Mouse (Mus musculus) Muller cell, postnatal 12 days (primary cell): ENCODE data around the gene Stab2.
A peak's percentile ranks its signal among the peaks of the same experiment; 100 is the strongest.

Experiments used
- DNase-seq: peaks from one replicate; pipeline ENCODE4 v3.0.0-alpha.2; 2015; ENCODE audit errors: inconsistent ontology term

Stab2 gene

DNA sequence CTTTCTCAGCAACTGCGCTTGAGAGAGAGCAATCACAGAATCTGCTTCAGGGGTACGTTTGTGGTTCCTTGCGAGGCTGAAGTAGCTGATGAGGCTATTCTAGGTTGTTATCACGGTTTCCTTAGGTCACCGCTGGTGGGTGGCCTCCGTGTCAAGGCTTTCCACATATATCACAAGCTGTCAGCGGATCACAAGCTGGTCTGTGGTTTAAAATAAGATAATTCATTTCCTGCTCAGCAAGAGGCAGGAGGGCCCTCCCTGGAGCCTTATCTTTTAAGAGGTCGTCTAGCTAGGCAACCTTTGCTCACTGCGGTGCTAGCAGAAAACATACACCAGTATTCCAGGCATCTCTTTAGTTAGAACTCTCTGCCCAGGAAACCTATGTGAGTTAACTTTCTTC lies 17.2 kb downstream of the Stab2 start:
- no peak for DNase-seq

DNA sequence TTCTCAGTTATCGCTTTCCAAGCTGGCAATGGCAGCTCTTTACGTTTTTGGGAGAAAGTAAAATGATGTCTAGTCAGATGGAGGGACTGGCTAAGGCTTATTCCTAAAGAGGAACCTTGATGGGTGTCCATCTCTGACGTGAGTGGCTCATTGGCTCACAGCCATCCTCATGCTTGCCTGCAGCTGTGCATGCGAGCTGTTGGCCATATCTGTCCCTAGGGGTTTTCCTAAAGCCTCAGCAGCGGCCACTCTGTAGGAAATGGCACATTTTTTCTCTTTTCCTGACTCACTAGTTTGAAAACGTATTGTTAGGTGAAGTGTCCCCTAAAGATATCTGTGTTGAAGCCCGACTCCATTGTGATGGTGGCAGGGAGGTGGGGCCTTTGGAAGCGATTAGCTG lies 18.0 kb downstream of the Stab2 start:
- DNase-seq = no peak

DNA sequence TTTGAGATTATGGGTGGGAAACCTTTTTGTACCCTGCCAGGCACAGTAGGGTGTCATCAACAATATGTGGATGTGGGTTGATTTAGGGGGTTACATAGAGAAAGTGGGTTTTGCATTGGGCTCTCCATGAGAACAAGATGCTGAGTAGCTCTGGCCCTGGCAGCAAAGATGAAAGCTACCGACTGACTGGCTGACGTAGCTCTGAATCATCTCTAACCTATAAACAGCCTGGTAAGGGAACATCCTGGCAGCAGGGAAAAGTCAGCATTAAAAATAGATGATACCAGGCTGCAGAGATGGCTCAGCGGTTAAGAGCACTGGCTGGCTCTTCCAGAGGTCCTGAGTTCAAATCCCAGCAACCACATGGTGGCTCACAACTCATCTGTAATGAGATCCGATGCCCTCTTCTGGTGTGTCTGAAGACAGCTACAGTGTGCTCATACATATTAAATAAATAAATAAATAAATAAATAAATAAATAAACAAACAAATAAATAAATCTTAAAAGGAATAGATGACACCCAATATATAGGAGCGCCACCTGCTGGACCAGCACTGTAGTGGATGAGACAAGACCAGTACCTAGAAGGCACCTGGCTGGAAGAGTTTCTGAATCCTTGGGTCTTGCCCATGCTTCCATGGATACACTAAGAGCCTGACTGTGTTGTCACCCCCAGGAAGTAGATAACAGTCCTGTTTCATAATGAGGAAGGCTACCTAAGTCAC lies 31.7 kb downstream of the Stab2 start:
- DNase-seq = no peak

DNA sequence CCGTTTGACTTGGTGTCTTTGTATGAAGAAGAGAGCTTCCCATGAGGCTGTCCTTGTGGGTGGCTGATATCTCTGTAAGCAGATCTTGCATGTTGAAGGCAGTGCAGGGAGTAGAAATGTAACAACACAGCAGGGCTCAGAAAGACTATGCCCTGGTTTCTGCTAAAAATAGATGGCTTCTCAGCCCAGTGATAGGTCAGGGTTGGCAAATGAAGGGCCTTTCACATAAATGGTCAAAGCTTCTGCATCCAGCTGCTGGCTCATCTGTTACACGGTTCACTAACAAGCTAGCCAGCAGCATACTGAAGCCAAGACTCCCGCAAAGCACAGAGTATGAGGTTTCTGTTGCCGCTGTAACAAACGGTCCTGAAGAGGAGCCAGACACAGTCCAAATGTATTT lies 34.5 kb downstream of the Stab2 start:
- no peak for DNase-seq

DNA sequence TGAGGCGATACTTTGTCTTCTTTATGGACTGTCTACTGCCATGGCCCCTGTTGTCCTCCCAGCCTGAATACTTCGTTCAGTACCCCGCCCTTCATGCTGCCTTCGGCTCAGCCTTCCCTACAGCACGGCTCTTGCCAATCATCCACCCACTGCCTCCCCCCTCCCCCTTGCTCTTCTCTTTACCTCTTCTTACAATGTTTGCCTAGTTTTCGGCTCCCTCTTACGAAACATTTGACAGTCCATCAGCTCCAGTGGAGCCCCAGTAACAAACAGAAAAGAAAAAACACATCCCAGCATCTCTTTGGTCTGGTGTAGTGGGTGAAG lies 35.4 kb downstream of the Stab2 start:
- DNase-seq = no peak

DNA sequence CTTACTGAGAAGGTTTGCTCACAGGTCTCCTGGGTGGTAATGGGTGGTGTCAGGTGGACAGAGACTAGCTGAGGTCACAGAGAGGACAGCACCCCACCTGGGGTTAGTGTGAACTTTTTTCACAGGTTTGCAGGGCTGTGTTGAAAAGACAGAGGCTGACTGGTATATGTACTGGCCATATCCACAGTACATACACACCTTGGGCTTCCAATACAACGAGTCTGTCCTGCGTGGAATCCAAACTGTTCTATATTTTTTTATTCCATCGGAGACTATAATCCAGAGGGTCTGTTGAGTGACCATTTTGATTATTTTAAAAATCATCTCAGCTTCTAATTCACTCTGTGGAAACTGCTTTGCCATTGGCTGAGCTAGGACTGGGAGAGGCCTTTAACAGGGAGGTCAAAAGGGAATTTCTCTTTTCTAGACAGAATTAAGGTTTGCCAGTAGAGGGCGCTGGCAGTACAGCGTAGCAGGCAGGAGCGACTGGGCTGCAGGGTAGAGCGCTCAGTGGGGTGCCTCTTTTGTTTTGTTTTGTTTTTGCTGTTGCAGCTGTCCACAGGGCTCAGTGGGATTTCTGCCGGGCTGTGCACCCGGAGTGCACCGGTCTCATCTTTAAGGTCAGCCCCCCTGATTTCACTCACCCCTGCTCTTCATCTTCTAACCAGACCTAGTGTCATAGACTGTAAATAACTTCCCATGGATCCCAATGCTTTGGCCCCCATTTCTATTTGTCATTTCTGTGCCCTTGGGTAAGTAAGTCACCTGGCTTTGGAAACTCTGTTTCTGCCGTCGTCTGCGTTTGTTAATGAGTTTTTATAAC lies 35.9 kb downstream of the Stab2 start:
- DNase-seq = peak; percentile 35

DNA sequence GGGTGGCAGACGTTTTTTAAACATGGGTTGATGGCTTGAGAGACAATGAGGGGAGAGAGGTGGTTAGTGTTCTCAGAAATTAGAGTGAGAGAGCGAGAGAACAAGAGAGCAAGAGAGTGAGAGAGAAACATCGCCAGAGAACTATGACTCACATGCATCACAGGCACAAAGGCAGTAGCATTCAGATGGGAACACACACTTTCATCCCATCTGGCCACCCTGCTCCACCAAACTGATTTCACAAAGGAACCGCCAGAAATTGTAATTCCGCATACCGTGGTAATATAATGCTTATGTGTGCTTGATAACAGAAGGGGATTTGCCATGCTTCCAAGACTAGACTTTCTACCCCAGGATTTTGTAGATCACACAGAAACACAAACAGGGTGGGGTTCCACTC lies 38.5 kb downstream of the Stab2 start:
- no peak for DNase-seq

DNA sequence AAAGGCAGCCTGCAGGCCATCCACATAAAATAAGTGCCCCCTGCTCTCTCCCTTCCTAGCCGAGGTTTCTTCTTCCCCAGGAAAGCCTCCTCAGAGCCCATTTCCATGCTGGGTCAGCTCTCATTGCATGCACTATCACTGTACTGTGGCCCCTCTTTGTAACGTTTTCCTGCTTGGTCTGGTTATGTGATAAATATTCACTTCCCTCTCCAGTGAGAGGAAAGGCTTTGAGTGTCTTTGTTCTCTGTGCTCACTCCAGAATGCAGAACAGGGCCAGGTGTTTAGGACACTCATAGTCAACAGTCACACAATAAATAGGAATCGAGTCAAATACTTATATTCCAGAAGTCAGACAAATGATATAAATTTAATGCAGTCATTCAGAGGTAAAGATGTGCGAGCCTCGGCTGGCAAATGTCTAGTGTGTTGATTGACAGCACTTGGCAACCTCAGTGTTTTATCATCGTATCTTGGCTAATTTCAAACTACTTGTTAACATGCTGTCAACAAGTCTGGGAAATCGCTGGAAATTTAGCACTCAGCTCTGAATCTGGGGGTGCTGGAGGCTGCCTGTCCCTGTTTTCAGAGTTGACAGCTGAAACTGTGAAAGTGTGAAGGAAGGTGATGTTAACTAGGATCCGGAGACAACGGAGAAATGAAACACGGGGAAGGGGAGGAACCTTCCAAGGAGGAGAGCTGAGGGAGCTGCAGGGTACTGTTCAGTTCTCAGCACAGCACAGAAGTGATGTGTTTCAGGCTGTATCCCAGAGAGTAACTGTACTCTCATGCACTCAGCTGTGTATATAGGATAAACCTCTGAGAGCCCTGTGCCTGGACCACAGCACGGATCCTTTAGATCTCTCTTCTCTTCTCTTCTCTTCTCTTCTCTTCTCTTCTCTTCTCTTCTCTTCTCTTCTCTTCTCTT lies 46.0 kb downstream of the Stab2 start:
- DNase-seq = no peak

DNA sequence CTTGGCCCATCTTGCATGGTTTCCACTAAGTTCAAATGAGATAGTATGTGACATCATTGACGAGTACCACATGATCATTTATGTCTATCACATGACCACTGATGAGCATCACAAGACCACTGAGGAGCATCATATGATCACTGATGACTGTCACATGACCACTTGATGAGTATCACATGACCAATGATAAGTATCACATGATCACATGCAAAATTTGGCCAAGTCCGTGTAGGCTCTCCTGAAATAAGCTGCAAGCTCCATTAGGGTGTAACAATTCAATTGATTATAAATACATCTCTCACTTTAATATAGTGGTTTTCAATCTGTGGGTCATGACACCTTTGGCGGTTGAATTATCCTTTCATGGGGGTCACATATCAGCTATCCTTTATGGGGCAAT lies 52.5 kb downstream of the Stab2 start:
- no peak for DNase-seq

DNA sequence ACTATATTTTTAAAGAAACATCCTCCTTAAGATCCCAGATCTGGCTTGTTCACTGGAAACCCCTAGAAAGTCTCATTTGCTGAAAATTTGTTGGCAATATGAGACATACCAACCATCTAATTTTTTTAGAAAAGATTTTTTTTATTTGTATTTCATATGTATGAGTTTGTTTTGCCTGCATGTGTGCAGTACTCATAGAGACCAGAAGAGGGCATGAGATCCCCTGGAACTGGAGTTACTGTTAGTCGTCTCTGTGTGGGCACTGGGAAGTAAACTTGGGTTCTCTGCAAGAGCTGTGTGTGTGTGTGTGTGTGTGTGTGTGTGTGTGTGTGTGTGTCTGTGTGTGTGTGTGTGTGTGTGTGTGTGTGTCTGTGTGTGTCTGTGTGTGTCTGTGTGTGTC lies 55.1 kb downstream of the Stab2 start:
- no peak for DNase-seq

DNA sequence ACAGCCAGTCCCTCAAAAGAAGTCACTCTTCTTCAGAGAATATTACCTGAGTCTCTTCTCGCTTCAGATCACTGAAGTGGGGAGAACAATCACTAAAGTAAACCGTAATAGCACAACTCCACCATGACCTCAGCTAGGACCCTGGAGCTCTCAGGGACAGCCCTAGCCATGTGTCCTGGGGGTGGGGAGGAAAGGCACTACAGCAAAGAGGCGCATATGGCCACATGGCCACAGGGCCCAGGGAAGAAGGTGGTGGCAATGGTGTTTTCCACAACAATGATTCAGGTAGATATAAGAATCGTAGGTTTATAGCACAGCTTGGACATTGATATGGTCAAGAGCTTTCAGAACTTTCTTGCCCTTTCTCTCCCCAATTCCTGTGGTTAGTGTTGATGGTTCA lies 57.0 kb downstream of the Stab2 start:
- no peak for DNase-seq

DNA sequence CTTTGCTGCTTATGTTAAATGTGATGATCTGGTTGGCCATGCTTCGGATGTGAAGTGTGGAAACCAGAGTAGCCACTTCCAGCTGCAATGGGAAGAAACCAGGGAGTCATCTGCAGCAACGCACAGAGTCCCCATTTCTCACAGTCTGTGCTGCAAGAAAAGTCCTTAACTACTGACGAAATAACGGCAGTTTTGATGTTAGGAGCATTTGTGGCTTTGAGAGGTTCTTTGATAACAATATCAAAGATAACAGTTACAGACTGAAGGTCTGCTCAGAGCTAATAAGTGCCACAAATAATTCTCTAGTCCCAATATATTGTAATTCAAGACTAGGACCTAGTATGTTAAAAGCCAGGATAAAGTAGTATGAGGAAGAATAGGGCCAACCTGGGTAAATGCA lies 57.9 kb downstream of the Stab2 start:
- DNase-seq = no peak

DNA sequence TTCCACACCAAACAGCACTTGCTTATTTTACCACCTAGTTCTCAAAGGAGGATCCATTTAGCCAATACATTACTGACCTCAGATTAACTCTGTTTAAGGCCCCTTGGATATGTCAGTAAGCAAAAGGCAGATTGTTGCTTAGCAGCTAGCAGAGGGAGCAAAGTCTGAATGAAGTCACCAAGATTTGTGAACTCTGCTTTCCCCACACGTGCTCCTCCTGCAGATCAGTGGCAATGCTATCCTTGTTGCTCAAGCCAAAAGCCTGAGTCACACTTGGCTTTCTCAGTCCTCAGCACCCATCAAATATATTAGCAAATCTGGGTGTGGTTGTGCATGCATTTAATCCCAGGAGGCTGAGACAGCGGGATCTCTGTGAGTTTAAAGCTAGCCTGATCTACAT lies 60.3 kb downstream of the Stab2 start:
- DNase-seq = no peak

DNA sequence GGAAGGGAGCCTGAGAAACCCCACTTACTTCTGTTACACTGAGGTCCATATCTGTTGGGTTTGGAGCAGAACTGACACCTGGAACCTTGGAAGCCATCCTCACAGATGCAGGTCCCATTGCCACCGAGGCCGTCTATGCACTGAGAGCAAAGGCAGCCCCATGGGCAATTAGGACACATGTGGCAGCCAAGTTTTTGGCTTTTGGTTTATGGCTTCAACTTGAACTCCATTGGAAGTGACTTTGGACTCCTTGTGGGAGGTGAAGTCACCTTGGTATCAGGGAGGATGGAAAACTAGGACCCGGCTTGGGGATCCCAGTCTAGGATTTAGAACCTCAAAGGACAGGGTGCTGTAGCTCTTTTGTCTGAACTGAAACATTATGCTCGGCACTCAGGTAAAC lies 67.2 kb downstream of the Stab2 start:
- DNase-seq = no peak

DNA sequence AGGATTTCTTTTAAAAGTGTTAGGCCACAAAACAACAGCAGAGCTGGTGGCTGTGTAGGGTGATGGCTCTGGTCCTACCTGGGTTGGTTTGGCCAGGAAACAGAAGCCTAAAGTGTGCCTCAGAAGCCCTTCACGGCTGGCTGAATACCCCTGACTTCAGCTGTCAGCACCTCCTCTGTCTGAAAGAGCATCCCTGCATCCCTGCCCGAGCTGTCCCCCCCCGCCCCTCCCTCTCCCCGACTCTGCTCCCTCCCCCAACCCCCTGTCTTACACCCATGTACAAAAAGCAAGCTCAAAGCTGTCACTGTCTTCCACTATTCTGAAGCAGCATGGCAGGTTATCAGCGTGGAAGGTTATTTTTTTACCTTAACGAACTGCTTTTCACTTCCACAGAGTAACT lies 73.4 kb downstream of the Stab2 start:
- DNase-seq = no peak

DNA sequence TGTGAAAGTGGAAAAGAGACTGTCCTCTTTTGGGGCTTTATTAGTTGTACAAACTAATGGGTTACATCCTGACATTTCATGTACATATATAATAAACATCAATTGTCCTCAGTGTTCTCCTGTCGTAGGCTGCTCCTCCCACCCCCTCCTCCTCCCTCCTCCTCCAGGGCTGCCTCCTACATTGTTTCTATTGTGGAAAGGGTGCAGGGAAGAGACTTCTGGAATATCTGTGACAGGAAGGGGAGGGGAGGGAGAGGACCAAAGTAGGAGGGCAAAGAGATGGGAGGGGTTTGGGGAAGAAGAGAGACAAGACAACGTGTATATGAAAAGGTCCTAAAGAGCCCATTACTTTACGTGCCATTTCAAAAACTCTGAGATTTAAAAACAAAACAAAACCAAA lies 73.9 kb downstream of the Stab2 start:
- no peak for DNase-seq

DNA sequence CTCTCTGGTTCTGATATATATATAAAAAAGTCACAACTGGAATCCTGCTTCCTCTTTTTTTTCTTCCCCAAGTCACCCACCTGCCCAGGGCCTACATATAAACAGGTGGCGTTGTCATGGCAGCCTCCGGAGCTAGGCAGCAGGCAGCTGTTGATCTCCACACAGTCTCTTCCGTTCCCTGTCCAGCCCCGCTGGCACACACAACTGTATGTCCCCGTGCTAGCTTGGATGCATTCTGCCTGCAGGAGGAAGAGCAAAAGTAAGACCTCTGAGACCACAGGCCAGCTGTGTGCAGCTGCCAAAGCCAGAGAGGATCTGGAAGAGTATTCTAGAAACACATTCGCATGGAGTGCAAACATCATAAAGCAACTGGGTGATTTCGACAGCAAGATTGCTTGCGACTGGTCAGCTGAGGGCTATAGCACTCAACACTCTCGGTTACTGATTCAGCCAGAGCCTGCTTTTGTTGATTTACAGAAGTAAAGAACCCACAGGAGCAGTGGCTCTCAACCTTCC lies 74.6 kb downstream of the Stab2 start:
- DNase-seq = no peak

DNA sequence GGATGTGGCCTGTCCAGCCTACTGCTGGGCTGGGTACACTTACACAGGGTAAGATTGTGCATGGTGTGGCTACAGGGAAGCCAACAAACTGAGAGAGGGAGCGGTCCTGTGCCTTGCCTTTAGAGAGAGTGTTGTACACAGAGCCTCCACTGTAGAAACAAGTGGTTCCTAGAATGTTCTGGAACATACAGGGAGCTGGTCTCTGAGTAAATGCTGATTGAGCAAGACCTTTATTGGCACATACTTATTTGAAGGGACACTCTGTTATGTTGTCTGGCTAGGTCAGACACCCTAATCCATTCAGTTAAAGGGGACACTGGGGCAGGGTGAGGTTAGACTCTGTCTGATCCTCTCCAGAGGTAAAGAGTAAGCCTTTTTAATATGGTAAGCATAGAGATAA lies 84.2 kb downstream of the Stab2 start:
- DNase-seq = no peak

DNA sequence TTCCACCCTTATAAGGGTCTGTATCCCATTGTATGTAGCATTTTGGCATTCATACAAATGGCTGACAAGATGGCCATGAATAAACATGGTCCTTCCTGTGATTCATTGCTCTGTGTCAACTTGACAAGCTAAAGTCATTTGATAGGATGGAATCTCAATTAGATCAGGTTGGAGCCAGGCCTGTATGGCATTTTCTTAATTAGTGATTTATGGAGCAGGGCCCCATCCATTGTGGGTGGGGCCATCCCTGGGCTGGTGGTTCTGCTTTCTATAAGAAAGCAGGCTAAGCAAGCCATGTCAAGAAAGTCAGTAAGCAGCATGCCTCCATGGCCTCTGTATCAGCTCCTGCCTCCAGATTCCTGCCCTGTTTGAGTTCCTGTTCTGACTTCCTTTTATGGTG lies 92.2 kb downstream of the Stab2 start:
- DNase-seq = no peak

DNA sequence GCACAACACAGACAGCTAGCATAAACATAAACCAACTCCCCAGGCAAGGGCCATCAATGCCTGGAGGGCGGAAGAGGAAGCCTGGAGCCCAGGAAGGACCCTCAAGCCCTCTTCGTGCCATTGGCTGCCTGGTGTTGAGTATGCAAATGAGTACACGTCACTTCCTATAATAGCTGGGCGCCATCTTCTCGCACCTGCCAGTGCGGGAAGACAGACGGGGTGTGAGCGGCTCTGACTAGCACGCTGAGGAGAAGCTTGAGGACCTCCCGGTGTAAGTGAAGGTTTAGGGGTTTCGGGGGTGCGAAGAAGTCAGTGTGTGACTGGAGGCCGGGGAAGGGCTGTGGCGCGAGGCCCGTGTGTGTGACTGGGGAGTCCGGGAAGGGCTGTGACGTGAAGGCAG lies 99.3 kb downstream of the Stab2 start:
- DNase-seq = no peak

DNA sequence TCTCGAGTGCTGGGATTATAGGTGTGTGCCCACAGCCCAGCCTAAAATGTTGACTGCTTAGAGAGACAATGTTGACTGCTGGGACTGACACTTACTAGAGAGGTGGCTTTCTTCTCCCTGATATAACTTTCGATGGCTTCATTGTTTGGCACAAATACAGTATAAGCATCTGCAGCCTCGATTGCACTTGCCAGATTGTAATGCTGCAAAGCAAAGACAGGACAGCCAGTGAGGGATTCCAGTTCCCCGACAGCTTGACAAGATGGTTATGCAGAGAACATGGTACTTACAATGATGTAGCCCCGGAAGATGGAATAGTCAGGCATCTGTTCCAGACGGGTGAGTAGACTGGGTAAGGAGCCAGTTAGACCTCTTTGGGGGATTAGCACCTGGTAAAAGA lies 100.8 kb downstream of the Stab2 start:
- DNase-seq = no peak

DNA sequence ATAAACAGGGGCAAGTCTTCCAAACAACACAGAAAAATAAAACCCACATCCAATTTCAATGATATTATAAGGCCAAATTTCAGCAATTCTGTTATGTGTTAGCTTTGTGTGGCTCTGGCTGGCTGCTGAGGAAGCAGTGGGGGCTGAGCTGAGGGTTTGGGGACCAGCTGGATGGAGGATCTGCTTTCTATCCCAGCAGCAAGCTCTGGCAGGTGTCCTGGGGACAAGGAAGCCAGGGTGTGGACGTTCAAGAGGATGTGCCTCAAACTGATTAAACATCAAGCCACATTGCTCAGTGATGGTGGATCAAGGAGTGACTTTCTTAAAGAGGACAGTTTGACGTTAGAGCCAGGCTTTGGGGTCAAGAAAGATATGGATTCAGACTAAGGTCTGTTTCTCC lies 112.3 kb downstream of the Stab2 start:
- no peak for DNase-seq
